Mouse (Mus musculus) lung, adult 2 months (tissue): ENCODE results near the gene Sdsl.

Experiments used
- CTCF ChIP-seq: fragments of 200-500 bp; IDR thresholded peaks from 2 replicates; pipeline ENCODE4 v1.5.1; 2011; ENCODE audit warnings: mild to moderate bottlenecking, low read length, control low read depth; ENCODE audit not compliant: insufficient read depth
- POLR2A ChIP-seq: fragments of 200-500 bp; IDR thresholded peaks from 2 replicates; pipeline ENCODE4 v1.6.1; 2011; ENCODE audit warnings: low read depth, mild to moderate bottlenecking, control low read depth, low read length, borderline replicate concordance; ENCODE audit errors: extremely low read depth

GRCm38 (mm10) chr5:120425711-120426110 is 46.9 kb downstream of the Sdsl start:
- no peak for TF ChIP-seq POLR2A
- no peak for TF ChIP-seq CTCF
